Mouse (Mus musculus): Measurements from ENCODE around the gene Rab43. TPM values are rescaled to one million over a fixed set of nuclear protein-coding genes. Genes with fewer than 3 reads are reported as not detected.

Rab43 gene
- polyA plus RNA-seq, 1 experiment from 2014 or later = 21.4 TPM

Other genes starting within 250 kb of the Rab43 start
- gene Prokr1, start 221.4 kb downstream of the Rab43 start, polyA plus RNA-seq (2014; fragmentation: Nextera tagmentation; extraction: Ambion mirVana) = 1.8 and 3.2 TPM in 2 replicates
- 22.5 and 25.2 TPM in 2 replicates for gene Aplf, start 140.0 kb downstream of the Rab43 start, polyA plus RNA-seq (2014; fragmentation: Nextera tagmentation; extraction: Ambion mirVana)
- gene Efcc1, start 81.3 kb downstream of the Rab43 start, polyA plus RNA-seq (2014; fragmentation: Nextera tagmentation; extraction: Ambion mirVana) = 0.45 and 0.57 TPM in 2 replicates
- 37.2 and 37.3 TPM in 2 replicates for gene Gp9, start 34.1 kb downstream of the Rab43 start, polyA plus RNA-seq (2014; fragmentation: Nextera tagmentation; extraction: Ambion mirVana)
- 5.6 and 7.8 TPM in 2 replicates for gene Gm45140, start 23.6 kb upstream of the Rab43 start, polyA plus RNA-seq (2014; fragmentation: Nextera tagmentation; extraction: Ambion mirVana)
- 84.8 and 89.0 TPM in 2 replicates for gene Isy1, start 26.6 kb upstream of the Rab43 start, polyA plus RNA-seq (2014; fragmentation: Nextera tagmentation; extraction: Ambion mirVana)
- 1,371 and 1,468 TPM in 2 replicates for gene Cnbp, start 38.9 kb upstream of the Rab43 start, polyA plus RNA-seq (2014; fragmentation: Nextera tagmentation; extraction: Ambion mirVana)
- gene Copg1, start 75.7 kb upstream of the Rab43 start, polyA plus RNA-seq (2014; fragmentation: Nextera tagmentation; extraction: Ambion mirVana) = 116 and 130 TPM in 2 replicates
- 41.7 and 42.7 TPM in 2 replicates for gene Hmces, start 101.8 kb upstream of the Rab43 start, polyA plus RNA-seq (2014; fragmentation: Nextera tagmentation; extraction: Ambion mirVana)
- gene H1fx, start 169.5 kb upstream of the Rab43 start, polyA plus RNA-seq (2014; fragmentation: Nextera tagmentation; extraction: Ambion mirVana) = 16.8 and 21.2 TPM in 2 replicates
- gene Rab7, start 233.1 kb upstream of the Rab43 start, polyA plus RNA-seq (2014; fragmentation: Nextera tagmentation; extraction: Ambion mirVana) = 221 and 230 TPM in 2 replicates